Mouse (Mus musculus) E14TG2a.4 (cell line): ENCODE data around the gene Eif4g2.
A peak's percentile ranks its signal among the peaks of the same experiment; 100 is the strongest.

Experiments
- H3K27me3 ChIP-seq: 2 replicates; pipeline ENCODE4 v1.6.1; 2014; ENCODE audit warnings: low read length, control low read depth; ENCODE audit not compliant: insufficient read depth
- H3K36me3 ChIP-seq: 2 replicates; pipeline ENCODE4 v1.6.1; 2014; ENCODE audit warnings: low read length, control low read depth; ENCODE audit not compliant: insufficient read depth
- H3K4me1 ChIP-seq: replicated peaks from 2 replicates; pipeline ENCODE4 v1.6.1; 2014; ENCODE audit warnings: low read depth, low read length, control low read depth
- H3K4me3 ChIP-seq: replicated peaks from 2 replicates; pipeline ENCODE4 v1.5.1; 2014; ENCODE audit warnings: mild to moderate bottlenecking, low read length
- H3K9me3 ChIP-seq: 2 replicates; pipeline ENCODE4 v1.6.1; 2014; ENCODE audit warnings: low read length, control low read depth
- CTCF ChIP-seq: conservative IDR thresholded peaks from 2 replicates; pipeline ENCODE4 v1.5.1; 2014; ENCODE audit warnings: low read length
- NANOG ChIP-seq: IDR thresholded peaks from 2 replicates; pipeline ENCODE4 v1.6.1; 2014; ENCODE audit warnings: borderline replicate concordance, low read length, mixed read lengths
- POU5F1 ChIP-seq: IDR thresholded peaks from 2 replicates; pipeline ENCODE4 v1.6.1; 2014; ENCODE audit warnings: low read length, borderline replicate concordance

Gene Eif4g2

DNA sequence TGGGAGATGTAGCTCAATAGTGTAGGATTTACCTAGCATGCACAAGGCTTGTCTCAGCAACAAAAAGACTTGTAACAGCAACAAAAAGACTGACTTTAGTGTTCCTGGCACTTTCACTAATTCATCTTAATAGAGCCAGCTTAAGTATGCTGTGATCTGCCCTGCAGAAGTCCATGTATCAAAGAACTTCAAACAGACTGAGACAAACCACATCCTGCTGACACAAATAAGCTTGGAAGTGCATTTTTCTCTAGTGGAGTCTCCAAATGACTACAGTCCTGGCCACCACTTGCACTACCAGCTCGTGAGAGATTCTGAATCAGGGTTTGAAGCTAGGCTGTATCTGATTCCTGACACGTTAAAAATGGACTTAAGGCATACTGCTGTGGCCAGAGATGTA is 26.7 kb upstream of the Eif4g2 start:
- Histone ChIP-seq H3K27me3 (no peaks in the 10 kb centered on the region), H3K36me3 (peaks cover 12% of the 10 kb centered on the region)
- TF ChIP-seq CTCF (no peak), POU5F1 (no peak), NANOG (no peak)

DNA sequence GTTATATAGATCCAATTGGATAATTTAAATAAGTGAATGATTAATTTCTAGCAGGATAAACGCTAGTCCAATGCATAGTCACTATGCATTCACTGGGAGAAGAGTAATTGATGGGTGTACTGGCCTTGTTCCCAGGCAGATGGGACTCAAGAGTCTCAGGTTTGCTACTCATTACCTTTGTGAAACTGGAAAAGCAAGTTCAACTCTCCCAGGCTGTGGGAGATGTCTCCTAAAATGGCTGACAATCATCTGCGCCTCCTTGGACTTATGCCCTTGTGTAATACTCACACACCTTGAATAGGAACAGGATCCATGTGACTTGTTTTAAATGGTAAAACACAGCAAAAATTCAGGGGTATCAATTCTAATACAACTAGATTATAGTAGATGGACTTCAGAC is 26.3 kb upstream of the Eif4g2 start:
- H3K27me3 ChIP-seq, result no peaks in the 10 kb centered on the region
- TF ChIP-seq NANOG, result no peak
- TF ChIP-seq POU5F1, result no peak
- TF ChIP-seq CTCF, result no peak

More for the DNA sequence above, 26.7 kb upstream of the Eif4g2 start:
- H3K9me3 ChIP-seq, result peaks cover 6% of the 10 kb centered on the region
- H3K4me1 ChIP-seq, result no peaks in the 10 kb centered on the region
- no peak overlapping the region for H3K4me3 ChIP-seq

DNA sequence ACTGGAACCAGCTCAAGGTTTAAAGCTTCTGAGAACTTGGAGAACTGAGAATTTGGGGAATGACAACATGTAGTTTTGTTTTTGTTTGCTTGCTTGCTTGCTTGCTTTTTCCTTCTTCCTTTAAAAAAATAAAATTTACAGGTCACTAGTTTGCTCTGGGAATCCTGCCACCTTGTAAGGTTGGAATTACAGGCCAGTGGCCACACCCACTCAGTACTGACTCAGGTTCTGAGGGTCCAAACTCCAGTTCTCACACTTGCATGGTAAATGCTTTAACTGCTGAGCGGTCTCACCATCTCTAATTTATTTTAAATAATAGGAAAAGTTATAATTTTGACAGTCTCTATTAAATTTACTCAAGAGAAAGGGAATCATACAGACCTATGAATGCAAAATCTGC is 15.4 kb upstream of the Eif4g2 start:
- TF ChIP-seq NANOG (no peak), POU5F1 (no peak), CTCF (no peak)
- Histone ChIP-seq H3K27me3 (no peaks in the 10 kb centered on the region), H3K4me1 (no peaks in the 10 kb centered on the region), H3K9me3 (no peaks in the 10 kb centered on the region), H3K36me3 (no peaks in the 10 kb centered on the region), H3K4me3 (no peak overlapping the region)

More for the DNA sequence above, 26.3 kb upstream of the Eif4g2 start:
- H3K4me1 ChIP-seq, result no peaks in the 10 kb centered on the region
- H3K36me3 ChIP-seq, result peaks cover 9% of the 10 kb centered on the region
- H3K4me3 ChIP-seq, result no peak overlapping the region
- H3K9me3 ChIP-seq, result peaks cover 5% of the 10 kb centered on the region

DNA sequence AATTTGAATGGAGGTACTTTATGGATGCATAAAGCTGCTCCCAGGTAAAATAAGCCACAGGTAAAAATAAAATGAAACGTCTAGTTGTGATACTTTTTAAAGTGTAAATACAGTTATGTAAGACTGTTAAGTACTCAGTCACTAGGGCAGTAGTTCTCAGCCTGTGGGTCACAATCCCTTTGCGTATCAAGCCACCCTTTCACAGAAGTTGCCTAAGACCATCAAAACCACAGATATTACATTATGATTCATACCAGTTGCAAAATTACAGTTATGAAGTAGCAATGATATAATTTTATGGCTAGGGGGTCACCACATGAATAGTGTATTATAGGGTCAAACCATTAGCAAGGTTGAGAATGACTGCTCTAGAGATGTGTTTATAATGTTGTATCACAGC is 12.3 kb upstream of the Eif4g2 start:
- H3K9me3 ChIP-seq, result no peaks in the 10 kb centered on the region
- no peaks in the 10 kb centered on the region for H3K4me1 ChIP-seq
- TF ChIP-seq NANOG, result no peak
- TF ChIP-seq CTCF, result no peak
- TF ChIP-seq POU5F1, result no peak
- H3K4me3 ChIP-seq, result no peak overlapping the region
- H3K36me3 ChIP-seq, result no peaks in the 10 kb centered on the region
- H3K27me3 ChIP-seq, result no peaks in the 10 kb centered on the region

DNA sequence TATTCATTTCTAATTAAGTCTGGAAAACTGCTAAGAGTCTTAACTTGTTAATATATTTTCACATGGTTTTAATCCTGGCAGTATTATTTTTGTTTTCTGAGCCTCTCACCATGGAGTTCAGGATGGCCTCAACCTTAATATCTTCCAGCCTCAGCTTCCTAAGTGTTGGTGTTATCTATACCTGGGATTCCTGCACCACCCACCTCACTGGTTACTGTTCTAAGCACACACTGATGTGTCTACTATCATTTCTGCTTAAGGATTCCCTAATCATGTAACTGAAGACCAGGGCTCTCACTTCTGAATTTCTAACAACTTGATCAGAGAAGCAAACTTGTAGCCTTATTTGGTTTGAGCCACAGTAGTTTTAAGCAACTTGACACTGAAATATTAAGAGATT is 2.3 kb upstream of the Eif4g2 start:
- TF ChIP-seq CTCF (no peak), NANOG (no peak), POU5F1 (no peak)
- peaks cover 15% of the 10 kb centered on the region for H3K4me1 ChIP-seq

DNA sequence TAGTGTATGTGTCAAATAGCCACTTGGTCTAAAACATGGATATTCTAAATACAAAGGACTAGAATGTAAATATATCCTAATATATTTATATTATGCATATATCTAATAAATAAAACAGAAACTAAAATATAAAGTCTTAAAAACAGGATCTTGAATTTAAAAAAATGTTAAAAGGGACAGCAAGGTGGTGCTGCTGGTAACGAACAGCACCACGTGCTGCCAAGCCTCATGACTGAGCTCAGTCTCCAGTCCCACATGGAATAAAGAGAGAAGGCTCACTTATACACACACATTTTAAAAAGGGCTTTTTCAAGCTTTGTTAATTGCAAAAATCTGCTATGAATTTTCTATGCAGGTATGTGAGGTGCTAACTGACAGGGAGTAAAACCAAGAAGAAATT is 1.6 kb upstream of the Eif4g2 start:
- Histone ChIP-seq H3K27me3 (no peaks in the 10 kb centered on the region), H3K36me3 (peaks cover 24% of the 10 kb centered on the region), H3K4me1 (peaks cover 22% of the 10 kb centered on the region), H3K4me3 (no peak overlapping the region), H3K9me3 (no peaks in the 10 kb centered on the region)
- TF ChIP-seq NANOG, result no peak

More for the DNA sequence above, 2.3 kb upstream of the Eif4g2 start:
- Histone ChIP-seq H3K36me3 (peaks cover 17% of the 10 kb centered on the region), H3K9me3 (no peaks in the 10 kb centered on the region), H3K4me3 (no peak overlapping the region), H3K27me3 (no peaks in the 10 kb centered on the region)

DNA sequence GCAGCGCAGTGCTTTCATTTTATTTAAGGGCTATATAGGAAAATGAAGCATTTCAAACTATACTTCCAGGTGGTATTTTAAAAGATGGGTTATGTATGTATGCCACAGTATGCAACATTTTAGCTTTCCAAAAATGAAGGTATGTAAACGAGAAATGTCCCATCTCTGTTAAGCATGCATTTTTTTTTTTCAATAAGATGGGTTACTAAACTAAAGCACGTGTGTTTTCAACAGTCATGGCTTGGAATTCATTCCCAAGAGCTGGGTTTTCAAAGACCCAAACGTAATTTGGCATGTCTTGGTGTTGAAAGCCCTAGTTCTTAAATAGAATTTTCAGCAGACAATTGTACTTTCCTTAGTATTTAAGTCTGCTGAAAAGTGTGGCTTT is 897 bp upstream of the Eif4g2 start:
- no peak for TF ChIP-seq POU5F1
- TF ChIP-seq CTCF, result no peak
- no peak for TF ChIP-seq NANOG
- Histone ChIP-seq H3K9me3 (no peaks in the 10 kb centered on the region), H3K4me3 (peak overlapping the region; percentile 97), H3K4me1 (peaks cover 29% of the 10 kb centered on the region), H3K27me3 (no peaks in the 10 kb centered on the region), H3K36me3 (peaks cover 32% of the 10 kb centered on the region)

DNA sequence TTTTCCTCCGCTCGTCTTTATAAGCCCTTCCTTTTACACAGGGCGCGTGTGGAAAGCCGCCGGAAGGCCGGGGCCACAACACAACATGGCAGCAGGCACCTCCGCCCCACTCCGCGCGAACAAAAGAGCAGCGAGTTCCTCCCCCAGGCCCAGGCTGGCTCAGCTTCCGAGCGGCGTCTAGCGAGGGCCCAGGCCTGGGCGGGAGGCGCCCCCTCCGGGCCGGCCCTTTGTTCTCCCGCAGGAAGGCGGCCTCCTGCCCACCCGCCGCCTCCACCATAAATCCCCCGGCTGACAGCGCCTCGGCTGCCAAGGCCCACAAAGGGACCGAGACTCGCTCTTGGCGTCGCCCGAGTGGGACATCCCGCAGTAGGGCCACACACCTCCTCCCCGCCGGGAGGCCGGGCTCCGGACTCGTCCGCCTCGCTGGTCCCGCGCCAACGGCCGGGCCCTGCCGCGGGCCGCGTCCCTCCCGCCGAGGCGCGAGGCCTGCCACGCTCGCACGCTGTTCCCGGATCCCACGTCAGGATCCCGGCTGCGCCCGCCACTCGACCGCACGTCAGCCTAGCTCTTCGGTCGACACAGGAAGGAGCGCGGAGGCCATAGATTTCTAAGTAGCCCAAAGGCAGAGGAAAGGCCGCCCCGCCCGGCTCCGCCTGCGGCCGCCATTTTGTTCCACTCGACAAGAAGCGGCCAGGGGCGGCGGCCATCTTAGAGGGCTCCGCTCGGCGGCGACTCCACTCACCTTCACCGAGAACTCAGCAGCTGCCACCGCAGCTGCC is 598 bp downstream of the Eif4g2 start:
- no peak for TF ChIP-seq NANOG
- TF ChIP-seq POU5F1, result no peak
- TF ChIP-seq CTCF, result no peak
- Histone ChIP-seq H3K27me3 (no peaks in the 10 kb centered on the region), H3K9me3 (no peaks in the 10 kb centered on the region), H3K4me1 (peaks cover 42% of the 10 kb centered on the region), H3K36me3 (peaks cover 47% of the 10 kb centered on the region), H3K4me3 (peak overlapping the region; percentile 97)

DNA sequence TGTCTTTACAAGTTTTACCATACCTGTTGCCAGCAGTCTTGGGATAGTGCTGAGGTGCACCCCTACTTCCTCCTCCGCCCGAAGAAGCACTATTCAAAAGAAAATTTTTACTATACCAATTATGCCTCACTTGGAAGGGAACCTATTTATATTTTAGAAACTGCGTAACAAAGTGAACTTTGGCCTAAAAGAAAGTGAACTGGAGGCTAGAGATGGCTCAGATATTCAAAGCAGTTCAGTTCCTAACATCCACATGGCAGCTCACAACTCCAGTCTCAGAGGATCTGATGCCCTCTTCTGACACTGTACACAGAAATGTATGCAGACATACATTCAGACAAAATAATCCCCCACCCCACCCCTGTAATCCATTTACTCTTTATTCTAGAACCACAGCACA is 2.0 kb downstream of the Eif4g2 start:
- H3K27me3 ChIP-seq, result no peaks in the 10 kb centered on the region
- no peak for TF ChIP-seq CTCF
- TF ChIP-seq POU5F1, result no peak
- no peak for TF ChIP-seq NANOG
- no peaks in the 10 kb centered on the region for H3K9me3 ChIP-seq
- peaks cover 60% of the 10 kb centered on the region for H3K36me3 ChIP-seq
- H3K4me3 ChIP-seq, result peak overlapping the region; percentile 97
- peaks cover 47% of the 10 kb centered on the region for H3K4me1 ChIP-seq
